Mouse (Mus musculus) T-helper 1 cell (primary cell): ENCODE data around the gene Sorl1.

Source experiments
- in situ Hi-C: fragments of 300-600 bp; cut with MboI, MseI; formaldehyde crosslinking; loops from one replicate; pipeline ENCODE4 v1.15.1; 2025; ENCODE audit warnings: high pct_unique_total_duplicates

Sorl1 gene

DNA sequence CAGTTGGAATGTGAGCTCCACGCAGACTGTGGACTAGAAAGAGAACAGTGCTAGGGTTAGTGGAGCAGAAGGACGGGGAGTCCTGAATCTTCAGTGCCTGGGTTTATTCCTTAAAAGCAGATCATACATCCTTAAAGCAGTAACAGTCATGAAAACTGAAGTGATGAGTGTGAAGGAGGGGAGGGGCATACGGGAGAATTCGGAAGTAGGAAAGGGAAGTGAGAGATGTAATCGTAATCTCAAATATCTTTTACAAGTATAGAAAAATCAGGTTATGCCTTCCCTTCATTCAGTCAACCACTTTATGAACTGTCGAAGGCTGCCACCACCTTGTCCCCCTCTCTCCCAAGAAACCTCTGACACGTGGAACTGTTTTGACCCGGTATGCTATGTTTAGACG, 165.8 kb downstream of the Sorl1 start:
- in situ Hi-C loops: no loop called here

DNA sequence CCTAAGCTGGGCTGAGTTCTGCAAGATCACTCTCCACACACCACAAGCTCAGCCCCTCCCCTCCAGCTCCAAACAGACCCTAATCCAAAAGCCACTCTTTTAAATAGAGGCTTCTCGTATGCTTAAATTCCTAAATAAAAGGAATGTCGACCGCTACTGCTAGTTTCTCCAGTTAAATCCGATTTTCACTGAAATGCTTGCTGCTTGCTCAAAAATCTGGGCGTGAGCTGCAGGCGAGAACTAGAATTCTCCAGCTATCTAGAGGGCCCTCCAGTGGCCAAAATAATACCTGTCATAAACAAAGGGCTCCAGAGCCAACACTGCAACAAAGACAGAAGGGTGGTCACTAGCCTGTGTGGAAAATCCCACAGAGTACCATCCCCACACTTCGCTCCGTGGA, 170.6 kb downstream of the Sorl1 start:
- in situ Hi-C loops: loop anchor here (5.0 kb wide), 1 partner anchor 726 kb away; no protein-coding TSS in a partner anchor

DNA sequence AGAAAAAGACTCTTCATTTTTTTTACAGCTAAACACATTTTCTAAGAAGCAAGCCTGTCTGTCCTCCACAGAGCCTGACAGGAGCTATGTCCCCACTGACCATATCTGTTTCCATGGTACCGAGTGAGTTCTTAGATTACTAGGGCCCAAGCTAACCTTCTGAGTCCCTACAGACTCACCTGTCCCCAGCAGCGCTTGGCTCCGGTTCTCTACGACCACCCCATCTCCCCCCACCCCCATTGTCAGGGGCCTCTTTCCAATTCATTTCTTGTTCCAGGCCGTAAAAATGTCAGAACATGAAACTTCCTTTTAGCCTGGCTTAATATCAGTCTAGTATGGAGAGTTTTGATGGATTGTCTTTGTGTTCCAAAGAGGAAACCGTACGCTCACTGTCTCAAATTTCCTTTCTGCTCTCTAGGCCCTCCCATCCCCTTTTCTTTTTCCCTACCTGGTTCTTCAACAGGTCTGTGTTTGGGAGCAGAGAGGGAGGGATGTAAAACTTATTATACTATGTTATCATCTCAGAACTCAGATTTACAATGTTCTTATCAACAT, 171.4 kb downstream of the Sorl1 start:
- in situ Hi-C loops: loop anchor here (5.0 kb wide), 1 partner anchor 725 kb away; no protein-coding TSS in a partner anchor

DNA sequence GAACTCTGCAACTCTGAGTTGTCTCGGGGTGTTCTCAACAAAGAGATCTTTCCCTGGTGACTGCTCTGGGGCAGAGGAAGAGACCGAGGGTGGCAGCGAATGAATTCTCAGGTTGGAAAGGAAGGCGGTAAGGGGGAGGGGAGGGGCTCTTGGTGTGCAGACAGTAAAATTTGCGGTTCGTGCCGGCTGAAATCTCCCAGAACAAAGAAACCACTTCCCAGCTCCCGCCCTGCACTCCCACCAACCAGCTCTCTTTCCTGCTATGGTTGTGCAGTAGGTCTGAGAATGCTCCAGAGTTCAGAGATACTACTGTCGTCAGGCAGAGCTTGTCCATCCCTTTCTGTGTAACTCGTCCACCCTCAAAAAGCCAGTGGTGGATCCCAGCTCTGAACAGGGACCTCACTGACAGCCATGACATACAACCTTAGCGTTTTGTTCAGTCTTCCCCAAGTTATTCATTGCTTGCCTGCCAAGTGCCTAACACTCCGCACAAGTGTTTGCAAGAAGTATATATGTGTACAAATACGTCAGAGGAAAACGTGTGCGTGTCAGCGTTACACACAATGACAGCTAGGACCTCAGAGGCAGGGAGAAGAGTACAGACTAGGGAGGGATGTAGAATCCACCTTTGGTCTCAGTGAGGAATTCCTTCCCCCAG, 172.5 kb downstream of the Sorl1 start:
- in situ Hi-C loops: loop anchor here (5.0 kb wide), 1 partner anchor 724 kb away; no protein-coding TSS in a partner anchor

DNA sequence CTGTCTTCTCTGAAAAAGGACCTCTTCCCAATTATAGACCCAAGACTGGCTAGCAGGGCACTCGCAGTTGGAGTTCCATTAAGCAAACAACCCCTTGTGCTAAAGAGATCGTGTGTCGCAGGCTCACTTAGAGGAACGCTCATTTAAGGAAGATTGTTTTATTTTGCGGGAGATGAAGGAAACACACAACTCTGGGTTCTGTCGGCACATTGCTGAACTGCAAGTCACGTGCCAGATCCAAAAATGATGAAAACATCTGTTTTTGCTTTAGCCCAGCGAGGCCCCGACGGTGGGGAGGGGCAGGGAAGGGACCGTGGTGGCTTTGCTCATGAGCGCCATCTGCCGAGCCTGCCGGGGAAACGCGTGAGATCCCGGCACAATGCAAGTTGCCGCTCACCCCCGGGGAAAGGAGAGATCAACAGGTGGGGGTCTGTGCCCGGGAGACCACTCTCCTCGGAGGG, 173.1 kb downstream of the Sorl1 start:
- in situ Hi-C loops: loop anchor here (5.0 kb wide), 1 partner anchor 724 kb away; no protein-coding TSS in a partner anchor

DNA sequence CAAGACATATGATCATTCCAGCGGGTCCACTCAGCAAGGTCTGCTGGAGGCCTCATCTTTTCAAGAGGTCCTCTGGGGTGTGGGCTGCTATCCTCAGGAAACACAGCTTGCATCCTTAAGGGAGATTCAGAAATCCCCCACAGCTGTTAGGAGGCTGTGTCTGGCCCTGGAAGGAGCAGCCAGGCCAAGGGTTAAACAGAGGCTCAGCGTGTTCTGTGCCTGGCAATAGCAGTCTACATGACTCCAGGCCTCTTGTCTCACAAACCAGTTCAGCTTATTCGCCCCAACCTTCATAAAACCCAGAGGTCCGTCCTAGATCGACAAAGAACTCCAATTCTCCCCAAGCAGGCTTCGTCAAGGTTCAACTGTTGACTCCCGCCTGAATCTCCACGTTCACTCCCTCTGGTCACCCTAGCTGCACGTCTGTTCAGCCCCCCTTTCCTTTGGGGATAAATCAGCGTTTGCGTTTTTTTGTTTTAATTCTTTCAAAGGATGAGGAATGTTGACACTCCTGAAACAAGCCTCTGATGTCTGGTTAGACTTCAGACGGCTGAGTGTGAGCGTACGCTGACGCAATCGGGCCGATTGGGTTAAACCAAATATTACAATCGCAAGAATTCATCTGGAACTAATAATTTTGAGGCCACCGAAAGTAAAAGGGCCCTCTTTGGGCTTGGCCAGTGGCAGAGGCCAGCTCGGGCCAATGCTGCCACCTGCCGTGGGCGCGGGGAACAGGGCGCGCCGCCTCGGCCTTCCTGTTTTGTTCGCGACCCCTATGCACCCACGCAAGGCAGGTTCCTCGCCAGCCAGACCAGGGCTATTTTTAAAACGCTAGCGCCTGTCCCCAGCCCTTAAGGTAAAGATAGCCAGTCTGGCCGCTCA, 173.7 kb downstream of the Sorl1 start:
- in situ Hi-C loops: loop anchor here (5.0 kb wide), 1 partner anchor 723 kb away; no protein-coding TSS in a partner anchor

DNA sequence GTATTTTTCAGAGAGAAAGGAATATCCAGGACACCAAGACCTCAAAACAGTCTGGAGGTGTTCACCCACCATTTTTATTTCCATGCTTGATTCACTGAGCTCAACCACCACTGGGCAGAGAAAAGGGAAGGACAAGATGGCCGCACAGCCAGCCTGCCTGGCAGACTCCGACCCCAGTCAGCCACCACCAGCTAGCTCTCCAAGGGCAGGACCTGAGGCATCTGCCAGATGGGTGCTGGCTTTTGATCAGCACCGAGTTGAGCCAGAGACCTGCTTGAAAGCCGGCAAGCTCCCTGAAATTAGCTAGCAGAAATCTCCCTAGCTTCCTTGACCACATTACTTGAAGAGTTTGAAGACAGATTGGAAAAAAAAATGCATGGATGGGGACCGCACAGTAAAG, 174.6 kb downstream of the Sorl1 start:
- in situ Hi-C loops: loop anchor here (5.0 kb wide), 2 partner anchors 72 to 142 kb away; no protein-coding TSS in a partner anchor

DNA sequence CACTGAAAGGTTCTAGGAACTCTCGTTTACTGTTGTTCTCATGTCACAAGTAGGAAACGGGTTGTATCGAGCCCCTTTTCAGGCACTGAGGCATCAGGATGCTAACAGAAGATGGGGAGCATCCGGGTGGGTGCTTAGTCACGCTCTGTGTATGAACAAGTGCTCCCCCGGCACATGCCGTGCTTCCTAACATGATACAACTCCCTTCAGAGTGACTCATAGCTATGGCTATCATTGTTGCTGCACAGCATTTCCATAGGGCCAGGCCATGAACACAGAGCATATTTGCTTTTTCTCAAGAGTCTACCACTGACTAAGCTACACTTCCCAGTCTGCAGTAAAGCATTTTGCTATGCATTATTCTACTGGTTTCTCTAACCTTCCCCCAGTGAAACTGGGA, 179.1 kb downstream of the Sorl1 start:
- in situ Hi-C loops: loop anchor here (5.0 kb wide), 2 partner anchors 68 to 138 kb away; no protein-coding TSS in a partner anchor

DNA sequence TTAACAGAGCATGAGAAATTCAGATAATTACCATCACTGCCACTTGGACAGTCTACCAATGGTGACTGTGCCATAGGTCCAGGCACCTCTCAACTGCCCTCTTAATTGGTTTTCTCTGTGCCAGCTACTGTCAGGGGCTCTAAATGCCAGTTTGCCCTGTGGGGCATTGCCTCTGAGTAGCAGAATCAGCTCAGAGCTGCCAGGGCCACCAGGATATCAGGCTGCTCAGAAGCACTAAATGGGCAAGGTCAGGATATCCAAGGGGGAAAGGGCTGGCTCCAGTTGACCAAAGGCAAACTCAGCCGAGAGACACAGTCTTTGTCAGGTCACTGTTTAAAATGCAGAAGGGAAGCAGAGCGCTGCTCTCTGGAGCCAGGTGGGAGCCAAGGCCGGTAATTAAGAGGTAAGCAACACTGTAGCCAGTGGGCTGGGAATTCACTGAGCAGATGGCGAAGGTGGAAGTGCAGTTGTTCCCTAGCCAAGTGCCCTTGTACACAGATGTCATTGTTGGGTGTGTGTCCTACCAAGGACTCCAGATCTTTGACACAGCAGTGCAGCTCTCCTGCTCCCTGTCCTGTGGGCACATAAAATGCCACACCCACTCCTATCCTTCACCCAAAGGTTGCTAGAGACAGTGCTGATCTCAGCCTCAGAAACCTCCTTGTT, 181.0 kb downstream of the Sorl1 start:
- in situ Hi-C loops: no loop called here

DNA sequence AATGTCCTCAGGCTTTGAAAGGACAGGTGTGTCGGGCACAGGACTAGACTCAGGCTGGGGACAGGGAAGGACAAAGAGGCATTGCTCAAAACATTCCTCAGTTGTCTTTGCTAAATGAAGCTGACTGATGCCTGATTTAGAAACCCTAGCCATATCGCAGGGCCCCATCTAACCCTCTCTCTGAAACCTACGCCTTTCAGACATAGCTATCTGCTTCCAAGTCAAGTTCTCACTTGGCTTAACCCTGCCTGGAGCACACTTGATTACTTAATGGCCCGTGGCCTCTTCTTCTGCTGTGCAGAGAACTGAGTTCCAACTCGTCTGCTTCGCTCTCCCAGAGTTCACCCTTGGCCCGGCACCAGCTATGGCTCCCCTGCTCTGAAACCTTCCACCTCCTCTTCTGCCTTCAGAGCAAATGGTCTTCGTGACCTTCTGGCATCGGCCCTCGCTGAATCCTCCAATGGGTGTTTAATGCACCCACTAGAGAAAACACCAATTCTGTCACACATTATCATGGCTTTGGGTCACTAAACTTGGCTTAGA, 183.7 kb downstream of the Sorl1 start:
- in situ Hi-C loops: no loop called here

DNA sequence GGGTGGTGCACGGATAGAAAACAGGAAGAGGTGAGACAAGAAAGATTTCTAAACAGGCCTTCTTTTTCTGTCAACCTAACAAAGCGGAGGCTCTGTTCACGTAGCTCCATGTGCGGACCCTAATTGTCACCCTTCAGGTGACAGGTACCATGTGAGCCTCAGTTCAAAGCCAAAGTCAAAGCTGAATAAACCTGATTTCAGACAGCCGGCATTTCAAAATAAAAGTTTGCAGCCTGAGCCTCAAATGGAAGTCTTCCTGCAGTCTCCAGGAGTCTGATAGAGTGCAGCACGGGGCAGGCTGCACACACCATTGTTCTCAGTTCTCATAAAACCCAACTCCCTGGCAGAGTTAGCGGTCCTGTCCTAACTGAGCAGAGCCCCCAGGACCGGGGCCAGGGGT, 185.6 kb downstream of the Sorl1 start:
- in situ Hi-C loops: loop anchor here (10.0 kb wide), 1 partner anchor 904 kb away; no protein-coding TSS in a partner anchor

DNA sequence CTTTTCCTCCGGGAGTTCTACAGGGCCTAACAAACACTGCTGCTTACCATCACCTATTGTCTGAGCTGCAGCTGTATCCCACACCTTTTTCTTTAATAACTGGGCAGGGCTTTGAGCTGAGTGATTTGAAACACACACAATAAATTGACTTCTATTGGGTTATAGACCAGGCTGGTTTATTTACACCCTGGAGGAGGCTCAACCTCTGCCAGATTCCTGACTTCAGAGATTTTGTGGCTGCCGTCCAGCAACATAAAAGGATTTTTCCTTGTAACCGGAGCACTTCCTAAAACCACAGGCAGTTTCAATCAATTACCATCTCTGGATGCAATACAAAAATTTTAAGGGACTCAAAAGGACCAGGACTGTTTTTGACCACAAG, 186.1 kb downstream of the Sorl1 start:
- in situ Hi-C loops: loop anchor here (10.0 kb wide), 1 partner anchor 903 kb away; no protein-coding TSS in a partner anchor

DNA sequence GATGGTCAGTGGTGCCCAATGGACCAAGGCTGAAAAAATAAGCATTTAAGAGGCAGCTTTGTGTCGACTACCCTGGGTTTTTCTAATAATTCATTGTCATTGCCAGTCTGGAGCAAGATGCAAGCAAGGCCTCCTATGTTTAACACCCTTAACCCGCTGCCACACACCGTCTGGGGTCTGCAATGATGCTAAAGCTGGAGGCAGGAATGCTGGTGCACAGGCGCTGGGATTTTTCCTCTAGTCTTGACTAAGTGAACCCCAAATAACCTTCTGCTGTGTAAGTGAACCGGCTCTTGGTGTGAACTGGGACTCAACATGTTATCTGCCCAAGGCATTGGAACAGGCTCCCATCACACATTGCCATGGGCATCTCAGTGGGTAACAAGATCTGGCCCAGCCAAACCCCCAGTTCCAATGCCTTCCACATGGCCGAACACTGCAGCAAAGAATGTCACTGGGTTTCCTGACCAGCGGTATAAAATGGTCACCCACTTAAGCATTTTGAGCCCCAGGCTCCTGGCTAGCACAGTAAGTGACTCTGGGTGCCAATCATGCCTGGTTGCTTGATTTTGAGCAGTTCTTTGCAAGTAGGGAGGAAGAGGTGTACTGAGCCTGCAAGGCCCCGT, 186.6 kb downstream of the Sorl1 start:
- in situ Hi-C loops: loop anchor here (10.0 kb wide), 1 partner anchor 903 kb away; no protein-coding TSS in a partner anchor

DNA sequence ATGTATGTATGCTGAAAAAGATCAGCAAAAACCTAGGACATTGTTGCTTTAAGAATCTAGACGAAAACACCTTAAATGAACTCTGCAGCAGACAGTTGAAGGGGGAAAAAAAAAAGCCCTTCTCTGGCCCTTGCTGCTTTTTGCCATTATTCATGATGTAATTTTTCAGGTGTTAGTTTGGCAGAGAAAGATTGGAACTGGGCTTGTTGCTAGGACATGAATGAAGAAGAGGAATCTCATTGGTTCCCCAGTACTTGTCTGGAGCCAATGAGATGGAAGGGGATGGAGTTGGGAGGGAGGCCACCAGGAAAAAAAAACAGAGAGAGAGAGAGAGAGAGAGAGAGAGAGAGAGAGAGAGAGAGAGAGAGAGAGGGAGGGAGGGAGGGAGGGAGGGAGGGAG, 187.5 kb downstream of the Sorl1 start:
- in situ Hi-C loops: loop anchor here (10.0 kb wide), 1 partner anchor 902 kb away; no protein-coding TSS in a partner anchor

DNA sequence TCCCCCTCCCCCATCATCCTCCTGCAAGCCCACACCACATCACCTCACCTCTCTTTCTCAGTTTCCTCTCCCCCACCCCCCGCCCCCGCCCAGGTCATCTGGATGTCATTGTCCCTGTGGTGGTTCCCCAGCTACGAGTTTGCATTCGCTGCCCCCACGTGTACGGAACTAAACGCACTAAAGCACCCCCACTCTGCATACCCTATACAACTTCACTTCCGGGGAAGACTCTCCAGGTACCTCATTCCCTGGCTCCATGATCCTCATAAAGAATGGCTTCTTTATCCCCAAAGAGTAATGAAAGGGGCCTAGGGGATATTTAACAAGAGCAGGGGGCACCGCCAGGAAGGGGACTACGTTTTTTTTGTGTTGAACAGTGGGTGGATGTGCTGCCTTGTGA, 188.1 kb downstream of the Sorl1 start:
- in situ Hi-C loops: loop anchor here (10.0 kb wide), 1 partner anchor 901 kb away; no protein-coding TSS in a partner anchor

DNA sequence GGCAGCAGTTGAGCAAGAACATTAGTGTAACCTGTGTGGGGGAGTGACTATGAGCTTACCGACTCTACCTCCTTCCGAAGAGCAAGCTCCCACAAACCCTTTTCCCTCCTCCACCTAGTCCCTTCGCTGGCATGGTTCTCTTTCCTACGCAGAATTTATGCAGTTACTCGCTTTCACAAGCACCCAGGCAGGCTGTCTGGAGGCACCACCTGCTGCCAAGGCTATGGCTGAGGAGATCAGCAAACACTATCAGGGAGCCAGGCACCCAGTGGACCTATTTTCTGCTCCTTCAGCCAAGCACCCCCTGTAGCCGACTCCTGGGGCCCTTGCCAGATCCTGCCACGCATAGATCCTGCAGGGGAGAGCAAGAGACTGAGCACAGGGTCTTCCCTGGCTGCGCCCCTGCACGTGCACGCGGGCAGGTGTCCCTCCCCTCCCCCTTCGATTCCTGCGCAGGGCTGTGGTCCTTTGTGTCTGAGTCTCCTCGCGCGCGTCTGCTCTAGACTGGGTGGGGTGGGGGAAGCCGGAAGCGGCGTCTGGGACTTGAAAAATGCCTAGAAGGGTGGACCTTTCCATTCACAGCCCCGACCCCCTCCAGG, 188.6 kb downstream of the Sorl1 start:
- in situ Hi-C loops: loop anchor here (10.0 kb wide), 1 partner anchor 901 kb away; no protein-coding TSS in a partner anchor

DNA sequence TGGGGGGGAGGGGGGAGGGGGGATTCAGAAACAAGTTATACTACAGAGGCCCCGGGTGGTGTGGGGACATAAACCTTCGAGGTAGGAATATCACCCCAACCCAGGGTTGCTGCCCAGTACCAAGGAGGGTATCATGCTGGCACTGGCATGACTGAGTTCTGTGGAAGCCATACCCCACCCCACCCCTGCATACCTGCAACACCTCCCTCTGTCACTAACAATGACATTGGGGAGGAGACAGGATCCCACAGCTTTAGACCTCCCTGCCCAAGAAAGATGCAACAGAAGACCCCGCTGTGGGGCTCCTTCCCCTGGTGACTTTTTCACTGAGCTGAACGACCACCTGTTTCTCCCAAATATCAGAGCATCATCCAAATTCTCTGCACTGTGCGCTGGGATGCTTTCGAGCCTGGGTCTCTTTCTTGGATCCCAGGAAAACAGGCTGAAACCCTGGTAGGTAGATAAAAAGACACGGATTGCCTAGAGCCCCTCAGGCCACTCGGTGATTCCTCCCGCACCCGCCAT, 189.2 kb downstream of the Sorl1 start:
- in situ Hi-C loops: loop anchor here (10.0 kb wide), 1 partner anchor 900 kb away; no protein-coding TSS in a partner anchor

DNA sequence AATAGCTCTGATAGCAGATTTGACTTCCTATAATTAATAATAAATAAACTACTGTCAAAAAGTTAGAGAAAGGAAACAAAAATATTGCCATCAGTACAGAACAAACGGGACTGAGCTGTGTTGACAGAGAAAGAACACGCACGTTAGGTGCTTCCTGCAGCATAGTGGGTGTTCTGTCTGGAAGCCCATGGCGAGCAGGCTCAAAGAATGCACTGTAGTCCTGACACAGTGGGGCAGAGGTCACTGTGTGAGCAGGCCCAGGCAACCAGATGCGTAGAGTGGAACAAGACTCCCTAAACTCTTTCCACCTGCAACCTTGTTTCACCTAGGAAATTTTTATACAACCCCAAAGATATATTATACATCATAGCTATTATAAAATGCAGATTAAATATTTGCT, 194.1 kb downstream of the Sorl1 start:
- in situ Hi-C loops: loop anchor here (10.0 kb wide), 1 partner anchor 895 kb away; no protein-coding TSS in a partner anchor

DNA sequence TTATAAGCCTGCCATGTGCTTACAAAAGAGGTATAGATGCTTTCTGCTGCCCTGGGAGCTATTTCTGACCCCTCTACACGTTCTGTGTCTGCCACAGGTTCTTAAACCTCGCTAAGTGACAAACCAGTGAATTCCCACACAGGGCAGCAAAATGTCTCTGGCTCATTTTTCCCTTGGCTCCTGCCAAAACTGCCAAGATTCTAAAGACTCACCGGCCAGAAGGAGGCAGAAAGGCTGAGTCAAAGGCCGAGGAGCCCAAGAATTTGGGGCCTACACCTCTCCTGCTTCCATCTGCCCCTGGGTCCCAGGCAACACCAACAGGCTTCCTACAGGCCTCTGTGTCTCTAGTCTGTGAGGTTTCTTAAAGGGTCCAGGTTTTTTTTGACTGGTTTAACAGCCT, 198.4 kb downstream of the Sorl1 start:
- in situ Hi-C loops: no loop called here

DNA sequence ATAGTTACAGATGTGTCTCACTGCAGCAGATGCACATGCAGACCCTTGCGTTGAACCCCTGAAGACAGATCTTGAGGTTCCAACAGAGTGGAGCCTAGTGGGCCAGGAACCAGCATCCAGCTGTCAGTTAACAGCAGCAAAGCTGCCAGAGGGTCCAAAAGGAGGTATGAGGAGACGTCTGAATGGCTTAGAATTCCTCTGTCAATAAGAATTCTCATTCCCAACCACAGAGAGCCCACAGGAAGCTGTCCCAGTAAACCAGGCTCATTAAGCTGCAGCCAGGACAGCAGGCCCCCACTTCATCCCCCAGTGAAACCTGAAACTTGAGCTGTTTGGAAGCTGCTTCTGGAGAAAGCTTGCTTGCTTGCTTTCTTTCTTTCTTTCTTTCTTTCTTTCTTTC, 200.0 kb downstream of the Sorl1 start:
- in situ Hi-C loops: no loop called here
